Mouse (Mus musculus) 416B (cell line): ENCODE measurements around the gene 4931408C20Rik.

ENCODE experiments used
- DNase-seq: peaks from one replicate; pipeline ENCODE4 v3.0.0; 2011; ENCODE audit warnings: low read depth

The 4931408C20Rik gene

GRCm38 (mm10) chr1:26686842-26687760, at the start of gene 4931408C20Rik:
4931408C20Rik (minus strand) TSS chr1:26687460.
- peak; percentile 28 for DNase-seq

GRCm38 (mm10) chr1:26687926-26688325, 666 bp upstream of the 4931408C20Rik start:
- peak; percentile 21 for DNase-seq

- peak; percentile 18 for DNase-seq
Observed at GRCm38 (mm10) chr1:26685952-26686693, 1.1 kb downstream of the 4931408C20Rik start.

GRCm38 (mm10) chr1:26685383-26685782, 1.9 kb downstream of the 4931408C20Rik start:
- no peak for DNase-seq

DNA sequence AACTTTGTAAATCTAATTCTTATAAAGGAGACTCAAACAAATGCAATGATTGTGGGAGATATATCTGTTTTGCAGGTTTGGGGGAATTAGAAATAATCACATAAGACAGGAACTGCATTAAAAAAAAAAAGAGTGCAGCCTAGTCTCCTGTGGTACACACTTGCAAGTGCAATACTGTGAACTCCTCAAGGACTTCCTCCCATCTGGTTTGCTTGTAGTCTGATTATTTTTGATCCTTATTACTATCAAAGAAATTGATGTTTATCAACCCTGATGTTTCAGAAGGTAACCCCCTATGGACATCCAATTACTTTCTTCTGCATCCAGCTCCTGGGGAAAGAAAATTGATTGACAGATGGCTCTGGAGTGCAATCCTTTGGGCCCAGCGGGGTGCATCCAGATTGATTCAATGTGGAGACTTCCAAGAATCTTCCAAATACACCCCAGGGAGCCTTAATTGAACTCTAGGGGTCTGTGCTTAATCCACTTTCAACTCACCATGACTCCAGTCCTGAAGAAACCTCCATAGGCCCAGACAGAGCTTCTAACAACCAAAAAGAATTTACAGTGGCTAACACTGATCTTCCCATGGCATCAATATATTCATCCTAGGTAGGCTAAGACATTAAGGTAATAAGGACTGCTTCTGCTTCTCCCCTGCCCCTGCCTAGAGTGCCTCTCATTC, 37.4 kb downstream of the 4931408C20Rik start:
- DNase-seq, result no peak

- no peak for DNase-seq
Observed at GRCm38 (mm10) chr1:26636051-26636450, 51.2 kb downstream of the 4931408C20Rik start.
